Mouse (Mus musculus) kidney, embryonic 16.5 days (tissue): ENCODE measurements at regions not wholly inside any gene's neighbourhood (a gene's known extent, or its start where the extent isn't known, plus 50 kb on each side); places are given as distances from the start of the nearest gene placed in this dataset.

ENCODE experiments used
- ATAC-seq: fragments of 200-750 bp; cut with Nextera tagmentation; 2 replicates; pipeline ENCODE4 v1.8.0; 2017; ENCODE audit warnings: moderate TSS enrichment; ENCODE audit not compliant: low FRiP score, low TSS enrichment
- H3K27ac ChIP-seq: fragments of 300-500 bp; sonication (generic); 2 replicates; pipeline ENCODE4 v1.5.1; 2014; ENCODE audit warnings: low read length
- H3K27me3 ChIP-seq: fragments of 300-500 bp; sonication (generic); 2 replicates; pipeline ENCODE4 v1.6.1; 2014; ENCODE audit warnings: low read length, control low read depth, mixed read lengths; ENCODE audit not compliant: insufficient read depth
- H3K36me3 ChIP-seq: fragments of 300-500 bp; sonication (generic); 2 replicates; pipeline ENCODE4 v1.6.1; 2014; ENCODE audit warnings: low read length, control low read depth, mixed read lengths; ENCODE audit not compliant: insufficient read depth
- H3K4me1 ChIP-seq: fragments of 300-500 bp; sonication (generic); 2 replicates; pipeline ENCODE4 v1.6.1; 2014; ENCODE audit warnings: low read length, control low read depth, mixed read lengths; ENCODE audit not compliant: insufficient read depth
- H3K4me2 ChIP-seq: fragments of 300-500 bp; sonication (generic); replicated peaks from 2 replicates; pipeline ENCODE4 v1.6.1; 2014; ENCODE audit warnings: low read depth, low read length
- H3K4me3 ChIP-seq: fragments of 300-500 bp; sonication (generic); 2 replicates; pipeline ENCODE4 v1.5.1; 2014; ENCODE audit warnings: mild to moderate bottlenecking, low read length
- H3K9ac ChIP-seq: fragments of 300-500 bp; sonication (generic); replicated peaks from 2 replicates; pipeline ENCODE4 v1.6.1; 2014; ENCODE audit warnings: low read length
- H3K9me3 ChIP-seq: fragments of 300-500 bp; sonication (generic); 2 replicates; pipeline ENCODE4 v1.6.1; 2016; ENCODE audit warnings: low read length, control low read depth
- WGBS: fragments of 180-500 bp; shearing (Covaris S2); extraction: QIAGEN DNeasy Blood & Tissue Kit; methylation state at CpG from one replicate; pipeline ENCODE4 v1.1.7; 2014; 5-methylcytosine and 5-hydroxymethylcytosine counted together

- H3K27ac ChIP-seq = no peak overlapping the region
- no peak for ATAC-seq
- WGBS = 81% methylated on average over 4 of the region's 4 CpGs
Observed at GRCm38 (mm10) chr5:4697346-4698095, 60.3 kb downstream of the Fzd1 start.

GRCm38 (mm10) chr5:4696701-4697100 lies 61.1 kb downstream of the Fzd1 start:
- no peak for ATAC-seq
- no peaks in the 10 kb centered on the region for H3K4me1 ChIP-seq
- no peak overlapping the region for H3K27ac ChIP-seq
- 0 out of 2 replicates have a peak, but pooled peaks cover 3% of the 10 kb centered on the region for H3K27me3 ChIP-seq
- H3K9me3 ChIP-seq = no peaks in the 10 kb centered on the region
- no peak overlapping the region for H3K4me3 ChIP-seq
- H3K36me3 ChIP-seq = no peaks in the 10 kb centered on the region
- H3K4me2 ChIP-seq = no peak overlapping the region
- H3K9ac ChIP-seq = no peak overlapping the region

More at GRCm38 (mm10) chr5:4697346-4698095, 60.3 kb downstream of the Fzd1 start:
- H3K4me3 ChIP-seq = no peak overlapping the region
- no peaks in the 10 kb centered on the region for H3K36me3 ChIP-seq
- no peaks in the 10 kb centered on the region for H3K27me3 ChIP-seq
- H3K4me1 ChIP-seq = no peaks in the 10 kb centered on the region
- H3K9ac ChIP-seq = no peak overlapping the region
- no peak overlapping the region for H3K4me2 ChIP-seq
- H3K9me3 ChIP-seq = no peaks in the 10 kb centered on the region

GRCm38 (mm10) chr5:4689130-4689529 lies 68.7 kb downstream of the Fzd1 start:
- ATAC-seq = no peak
- Histone ChIP-seq H3K4me2 (no peak overlapping the region), H3K27me3 (0 out of 2 replicates have a peak, but pooled peaks cover 3% of the 10 kb centered on the region), H3K36me3 (no peaks in the 10 kb centered on the region), H3K27ac (no peak overlapping the region), H3K9me3 (no peaks in the 10 kb centered on the region), H3K4me3 (no peak overlapping the region), H3K9ac (no peak overlapping the region), H3K4me1 (no peaks in the 10 kb centered on the region)
- WGBS = 56% methylated on average over 2 of the region's 2 CpGs

- H3K4me1 ChIP-seq = no peaks in the 10 kb centered on the region
- no peak overlapping the region for H3K4me2 ChIP-seq
- no peaks in the 10 kb centered on the region for H3K9me3 ChIP-seq
- H3K9ac ChIP-seq = no peak overlapping the region
- 78% methylated on average over 2 of the region's 2 CpGs for WGBS
- no peak overlapping the region for H3K27ac ChIP-seq
- H3K36me3 ChIP-seq = no peaks in the 10 kb centered on the region
- H3K4me3 ChIP-seq = no peak overlapping the region
- ATAC-seq = no peak
- H3K27me3 ChIP-seq = no peaks in the 10 kb centered on the region
Observed at GRCm38 (mm10) chr5:4675316-4675715, 82.5 kb downstream of the Fzd1 start.

GRCm38 (mm10) chr5:4666381-4666780 lies 91.5 kb downstream of the Fzd1 start:
- Histone ChIP-seq H3K4me2 (no peak overlapping the region), H3K27me3 (no peaks in the 10 kb centered on the region), H3K9ac (no peak overlapping the region), H3K9me3 (no peaks in the 10 kb centered on the region), H3K36me3 (no peaks in the 10 kb centered on the region), H3K27ac (no peak overlapping the region), H3K4me1 (peaks cover 40% of the 10 kb centered on the region), H3K4me3 (no peak overlapping the region)
- WGBS = 56% methylated on average over 12 of the region's 12 CpGs
- no peak for ATAC-seq

GRCm38 (mm10) chr5:4665978-4666377 lies 91.9 kb downstream of the Fzd1 start:
- ATAC-seq = no peak
- H3K9me3 ChIP-seq = no peaks in the 10 kb centered on the region

GRCm38 (mm10) chr5:4664918-4665317 lies 92.9 kb downstream of the Fzd1 start:
- H3K4me1 ChIP-seq = peaks cover 41% of the 10 kb centered on the region
- peak; percentile 57; the same call in 1 of the 2 replicates for ATAC-seq
- H3K36me3 ChIP-seq = no peaks in the 10 kb centered on the region
- H3K4me2 ChIP-seq = no peak overlapping the region
- H3K4me3 ChIP-seq = no peak overlapping the region
- H3K9ac ChIP-seq = no peak overlapping the region
- no peaks in the 10 kb centered on the region for H3K27me3 ChIP-seq
- 0 out of 2 replicates have a peak overlapping the region, but pooled peaks have one; percentile 21 for H3K27ac ChIP-seq
- 17% methylated on average over 4 of the region's 4 CpGs for WGBS
- no peaks in the 10 kb centered on the region for H3K9me3 ChIP-seq

More at GRCm38 (mm10) chr5:4665978-4666377, 91.9 kb downstream of the Fzd1 start:
- Histone ChIP-seq H3K4me2 (no peak overlapping the region), H3K4me1 (peaks cover 41% of the 10 kb centered on the region), H3K27me3 (no peaks in the 10 kb centered on the region), H3K9ac (no peak overlapping the region), H3K27ac (no peak overlapping the region), H3K4me3 (no peak overlapping the region), H3K36me3 (no peaks in the 10 kb centered on the region)
- WGBS = 66% methylated on average over 9 of the region's 9 CpGs

- H3K27me3 ChIP-seq = no peaks in the 10 kb centered on the region
- no peaks in the 10 kb centered on the region for H3K9me3 ChIP-seq
- no peak overlapping the region for H3K4me3 ChIP-seq
- H3K9ac ChIP-seq = no peak overlapping the region
- H3K27ac ChIP-seq = peak overlapping the region; percentile 19; the same call in 1 of the 2 replicates
- H3K36me3 ChIP-seq = no peaks in the 10 kb centered on the region
- 28% methylated on average over 10 of the region's 10 CpGs for WGBS
- H3K4me2 ChIP-seq = no peak overlapping the region
- ATAC-seq = peak; percentile 62; the same call in 1 of the 2 replicates
- peaks cover 41% of the 10 kb centered on the region for H3K4me1 ChIP-seq
Observed at GRCm38 (mm10) chr5:4664488-4664887, 93.3 kb downstream of the Fzd1 start.

GRCm38 (mm10) chr5:4662198-4662585 lies 95.6 kb downstream of the Fzd1 start:
- Histone ChIP-seq H3K27ac (no peak overlapping the region), H3K4me2 (peak overlapping the region; percentile 46), H3K9ac (0 out of 2 replicates have a peak overlapping the region, but pooled peaks have one; percentile 10), H3K9me3 (no peaks in the 10 kb centered on the region), H3K4me3 (peak overlapping the region; percentile 17; the same call in 1 of the 2 replicates), H3K36me3 (no peaks in the 10 kb centered on the region), H3K27me3 (no peaks in the 10 kb centered on the region), H3K4me1 (peaks cover 41% of the 10 kb centered on the region)
- no peak for ATAC-seq
- WGBS = 14% methylated on average over 6 of the region's 6 CpGs
